In genomic region chr9:20748540-20748939, GRCm38 (mm10) we compare ENCODE assay signal across 26 mouse cellular contexts. TPM values are rescaled to one million over a fixed set of nuclear protein-coding genes. Genes with fewer than 3 reads are reported as not detected.
DNase-seq lines count a peak whose midpoint lies in the region; ATAC-seq and TF ChIP-seq lines count a peak whose summit lies in the region.
"Had no signal": no experiment of that assay in that cellular context is flagged by ENCODE, and none has a peak within 500 bp of the region (broad histone marks: within the 10 kb centered on the region; RNA-seq: fewer than 3 reads in every experiment).

No protein-coding gene starts in this region.

- H3K9me3 ChIP-seq in hindbrain, embryonic 10.5 days = 0 out of 2 replicates have a peak, but pooled peaks cover 5% of the 10 kb centered on the region
- no peaks in the 10 kb centered on the region for H3K9me3 ChIP-seq in hindbrain, embryonic 14.5 days (ENCODE audit: control insufficient read depth, low read length)
- no peaks in the 10 kb centered on the region for H3K9me3 ChIP-seq in liver, embryonic 12.5 days (replicated peaks)
- H3K9me3 ChIP-seq in liver, postnatal 0 days (ENCODE audit: low read length) = no peaks in the 10 kb centered on the region
- H3K9me3 ChIP-seq in MEL (replicated peaks; ENCODE audit: insufficient read depth, low read length) = no peaks in the 10 kb centered on the region
- no peaks in the 10 kb centered on the region for H3K9me3 ChIP-seq in liver, embryonic 13.5 days (replicated peaks)
- no peaks in the 10 kb centered on the region for H3K9me3 ChIP-seq in stomach, postnatal 0 days (ENCODE audit: control insufficient read depth, low read length)
- H3K9me3 ChIP-seq: embryonic facial prominence, embryonic 13.5 days; embryonic facial prominence, embryonic 15.5 days; forebrain, embryonic 13.5 days; forebrain, embryonic 15.5 days had no signal

- no peak for TF ChIP-seq CTCF in liver, postnatal 0 days (IDR thresholded peaks at IDR 0.05; ENCODE audit: low read depth)
- TF ChIP-seq CTCF in MEL (IDR thresholded peaks at IDR 0.05 in 2 of 3, conservative IDR thresholded peaks at IDR 0.05 in 1 of 3; ENCODE audit: control insufficient read depth in 1 of 3, insufficient read depth in 1 of 3, low read depth in 2 of 3, low read length in 3 of 3, poor library complexity in 1 of 3, severe bottlenecking in 1 of 3) = no peak
- TF ChIP-seq CTCF in stomach, postnatal 0 days (IDR thresholded peaks at IDR 0.05; ENCODE audit: low read depth) = no peak

- H3K79me2 ChIP-seq in MEL (ENCODE audit: control insufficient read depth, insufficient read depth, low read length, poor library complexity) = no peaks in the 10 kb centered on the region

- H3K9ac ChIP-seq in hindbrain, embryonic 14.5 days = no peak overlapping the region
- no peak overlapping the region for H3K9ac ChIP-seq in liver, embryonic 12.5 days
- no peak overlapping the region for H3K9ac ChIP-seq in liver, postnatal 0 days (replicated peaks)
- H3K9ac ChIP-seq in MEL (ENCODE audit: control insufficient read depth, low read depth, low read length, poor library complexity, severe bottlenecking) = peak overlapping the region; percentile 19; the same call in 1 of the 2 replicates
- H3K9ac ChIP-seq in liver, embryonic 13.5 days = no peak overlapping the region
- no peak overlapping the region for H3K9ac ChIP-seq in stomach, postnatal 0 days (ENCODE audit: low read length)
- H3K9ac ChIP-seq: embryonic facial prominence, embryonic 13.5 days; embryonic facial prominence, embryonic 15.5 days; forebrain, embryonic 13.5 days; forebrain, embryonic 15.5 days had no signal

- no peak for DNase-seq in hindbrain, embryonic 10.5 days (ENCODE audit: low spot score)
- DNase-seq in hindbrain, embryonic 14.5 days (ENCODE audit: low spot score) = no peak
- no peak for DNase-seq in liver, postnatal 0 days
- DNase-seq in MEL (ENCODE audit: low read depth, low spot score) = peak; percentile 57
- no peak for DNase-seq in liver, embryonic 13.5 days
- DNase-seq in stomach, postnatal 0 days (ENCODE audit: low spot score) = no peak
- no peak for DNase-seq in adrenal gland, adult 18-20 months (ENCODE audit: low spot score in 2 of 2)
- DNase-seq: adrenal gland, adult 2 months; adrenal gland, postnatal 10 days; adrenal gland, postnatal 25 days; cerebellum, adult 11 months; cerebellum, adult 18-20 months; cerebellum, adult 8-10 months; cerebellum, adult 9-11 months; cerebellum, postnatal 14 days; cerebellum, postnatal 36 days; embryo, embryonic 11 days had no signal

- 83% methylated on average over 3 of the region's 3 CpGs for WGBS in hindbrain, embryonic 10.5 days
- 91% methylated on average over 3 of the region's 3 CpGs for WGBS in hindbrain, embryonic 14.5 days
- 48% methylated on average over 3 of the region's 3 CpGs for WGBS in liver, embryonic 12.5 days (ENCODE audit: insufficient replicate concordance)
- WGBS in liver, postnatal 0 days (ENCODE audit: insufficient replicate concordance) = 50% methylated on average over 3 of the region's 3 CpGs
- WGBS in liver, embryonic 13.5 days (ENCODE audit: insufficient replicate concordance) = 38% methylated on average over 3 of the region's 3 CpGs
- 55% methylated on average over 3 of the region's 3 CpGs for WGBS in stomach, postnatal 0 days

- no peak for TF ChIP-seq EP300 in liver, postnatal 0 days (IDR thresholded peaks at IDR 0.05; ENCODE audit: low read depth)
- TF ChIP-seq EP300 in MEL (IDR thresholded peaks at IDR 0.05; ENCODE audit: low read depth in 1 of 2, low read length in 2 of 2) = peak in 1 of 2 experiments; percentile 12; a peak in 2 of 4 replicates
- no peak for TF ChIP-seq EP300 in stomach, postnatal 0 days (optimal IDR thresholded peaks at IDR 0.05)

- H3K4me2 ChIP-seq in hindbrain, embryonic 14.5 days (replicated peaks) = no peak overlapping the region
- H3K4me2 ChIP-seq in liver, embryonic 12.5 days = peak overlapping the region; percentile 26; the same call in 1 of the 2 replicates
- no peak overlapping the region for H3K4me2 ChIP-seq in liver, postnatal 0 days (ENCODE audit: low read depth, low read length)
- peak overlapping the region; percentile 9; the same call in 1 of the 2 replicates for H3K4me2 ChIP-seq in liver, embryonic 13.5 days
- H3K4me2 ChIP-seq in stomach, postnatal 0 days (replicated peaks; ENCODE audit: low read depth) = no peak overlapping the region
- H3K4me2 ChIP-seq: embryonic facial prominence, embryonic 13.5 days; embryonic facial prominence, embryonic 15.5 days; forebrain, embryonic 13.5 days; forebrain, embryonic 15.5 days had no signal

- no peak for ATAC-seq in hindbrain, embryonic 14.5 days (ENCODE audit: low FRiP score)
- peak; percentile 38 for ATAC-seq in liver, embryonic 12.5 days
- no peak for ATAC-seq in liver, postnatal 0 days
- peak; percentile 55 for ATAC-seq in liver, embryonic 13.5 days (ENCODE audit: low read depth)
- ATAC-seq in stomach, postnatal 0 days (ENCODE audit: low FRiP score, low TSS enrichment) = no peak
- ATAC-seq: activated CD4-positive, CD25-positive, alpha-beta regulatory T cell, adult 4 months; forebrain, embryonic 13.5 days; forebrain, embryonic 15.5 days; Patski had no signal

- peaks cover 48% of the 10 kb centered on the region for H3K4me1 ChIP-seq in hindbrain, embryonic 10.5 days (replicated peaks)
- H3K4me1 ChIP-seq in hindbrain, embryonic 14.5 days (replicated peaks; ENCODE audit: control insufficient read depth, insufficient read depth, low read length) = peaks cover 14% of the 10 kb centered on the region; the same call in 1 of the 2 replicates
- H3K4me1 ChIP-seq in liver, embryonic 12.5 days = peaks cover 37% of the 10 kb centered on the region
- H3K4me1 ChIP-seq in liver, postnatal 0 days (ENCODE audit: insufficient read depth) = no peaks in the 10 kb centered on the region
- H3K4me1 ChIP-seq in MEL (ENCODE audit: control insufficient read depth in 1 of 2, insufficient read depth in 2 of 2, low read length in 2 of 2) = peaks cover 16 to 41% of the 10 kb centered on the region in 2 experiments
- peaks cover 43% of the 10 kb centered on the region for H3K4me1 ChIP-seq in liver, embryonic 13.5 days (replicated peaks)
- no peaks in the 10 kb centered on the region for H3K4me1 ChIP-seq in stomach, postnatal 0 days (replicated peaks; ENCODE audit: control insufficient read depth, insufficient read depth)

- no peaks in the 10 kb centered on the region for H3K36me3 ChIP-seq in hindbrain, embryonic 10.5 days
- H3K36me3 ChIP-seq in hindbrain, embryonic 14.5 days (replicated peaks; ENCODE audit: control insufficient read depth, insufficient read depth) = no peaks in the 10 kb centered on the region
- no peaks in the 10 kb centered on the region for H3K36me3 ChIP-seq in liver, embryonic 12.5 days
- H3K36me3 ChIP-seq in liver, postnatal 0 days (replicated peaks; ENCODE audit: insufficient read depth, low read length) = no peaks in the 10 kb centered on the region
- H3K36me3 ChIP-seq in MEL (ENCODE audit: control insufficient read depth in 1 of 2, insufficient read depth in 2 of 2, low read length in 2 of 2) = peaks cover 0 to 21% of the 10 kb centered on the region in 2 experiments; a peak in 2 of 4 replicates
- H3K36me3 ChIP-seq in liver, embryonic 13.5 days = no peaks in the 10 kb centered on the region
- no peaks in the 10 kb centered on the region for H3K36me3 ChIP-seq in stomach, postnatal 0 days (ENCODE audit: control insufficient read depth, insufficient read depth, low read length)
- H3K36me3 ChIP-seq: embryonic facial prominence, embryonic 13.5 days; embryonic facial prominence, embryonic 15.5 days; forebrain, embryonic 15.5 days had no signal

- H3K27me3 ChIP-seq in hindbrain, embryonic 10.5 days (ENCODE audit: insufficient read depth, poor library complexity, severe bottlenecking) = peaks cover 34% of the 10 kb centered on the region
- no peaks in the 10 kb centered on the region for H3K27me3 ChIP-seq in hindbrain, embryonic 14.5 days (ENCODE audit: control insufficient read depth, insufficient read depth, low read length)
- H3K27me3 ChIP-seq in liver, embryonic 12.5 days (replicated peaks) = peaks cover 61% of the 10 kb centered on the region
- peaks cover 41% of the 10 kb centered on the region for H3K27me3 ChIP-seq in liver, postnatal 0 days (ENCODE audit: insufficient read depth, low read length)
- H3K27me3 ChIP-seq in MEL (ENCODE audit: control insufficient read depth in 1 of 2, insufficient read depth in 2 of 2, low read length in 2 of 2) = peaks cover 13 to 18% of the 10 kb centered on the region in 2 experiments
- peaks cover 51% of the 10 kb centered on the region for H3K27me3 ChIP-seq in liver, embryonic 13.5 days
- peaks cover 2% of the 10 kb centered on the region; the same call in 1 of the 2 replicates for H3K27me3 ChIP-seq in stomach, postnatal 0 days (ENCODE audit: control insufficient read depth, insufficient read depth, low read length)

- no peak overlapping the region for H3K4me3 ChIP-seq in hindbrain, embryonic 10.5 days
- H3K4me3 ChIP-seq in hindbrain, embryonic 14.5 days (replicated peaks; ENCODE audit: low read length) = no peak overlapping the region
- no peak overlapping the region for H3K4me3 ChIP-seq in liver, embryonic 12.5 days
- no peak overlapping the region for H3K4me3 ChIP-seq in liver, postnatal 0 days (ENCODE audit: low read depth, low read length)
- no peak overlapping the region for H3K4me3 ChIP-seq in MEL (ENCODE audit: control insufficient read depth in 1 of 2, insufficient read depth in 1 of 2, low read depth in 2 of 2, low read length in 2 of 2)
- H3K4me3 ChIP-seq in liver, embryonic 13.5 days (replicated peaks) = no peak overlapping the region
- no peak overlapping the region for H3K4me3 ChIP-seq in stomach, postnatal 0 days (ENCODE audit: low read depth, low read length)
- H3K4me3 ChIP-seq: embryonic facial prominence, embryonic 13.5 days; embryonic facial prominence, embryonic 15.5 days; erythroblast, embryonic 14.5 days; forebrain, embryonic 13.5 days; forebrain, embryonic 15.5 days had no signal

- no peak for TF ChIP-seq RAD21 in MEL (IDR thresholded peaks at IDR 0.05; ENCODE audit: low read depth, low read length)

- no peak for TF ChIP-seq POLR2A in MEL (IDR thresholded peaks at IDR 0.05; ENCODE audit: control insufficient read depth in 1 of 2, insufficient read depth in 1 of 2, low read depth in 1 of 2, low read length in 2 of 2, poor library complexity in 1 of 2)

- H3K27ac ChIP-seq in hindbrain, embryonic 10.5 days = peak overlapping the region; percentile 90
- no peak overlapping the region for H3K27ac ChIP-seq in hindbrain, embryonic 14.5 days
- H3K27ac ChIP-seq in liver, embryonic 12.5 days = no peak overlapping the region
- no peak overlapping the region for H3K27ac ChIP-seq in liver, postnatal 0 days (ENCODE audit: low read depth)
- no peak overlapping the region for H3K27ac ChIP-seq in MEL (ENCODE audit: control insufficient read depth, low read depth, low read length)
- no peak overlapping the region for H3K27ac ChIP-seq in liver, embryonic 13.5 days
- no peak overlapping the region for H3K27ac ChIP-seq in stomach, postnatal 0 days (replicated peaks)
- H3K27ac ChIP-seq: embryonic facial prominence, embryonic 13.5 days; embryonic facial prominence, embryonic 15.5 days; forebrain, embryonic 15.5 days had no signal

RNA-seq across cellular contexts. Expression of gene Olfm2, which starts 2.4 kb away (rescaled TPM):
- 46.9 and 76.4 TPM in 2 replicates for polyA plus RNA-seq in hindbrain, embryonic 10.5 days (2016; fragmentation: Nextera tagmentation; extraction: Ambion mirVana)
- polyA plus RNA-seq in hindbrain, embryonic 14.5 days (2014; fragmentation: Nextera tagmentation; extraction: Ambion mirVana) = 185 and 207 TPM in 2 replicates
- 0.28 and 0.32 TPM in 2 replicates for polyA plus RNA-seq in liver, embryonic 12.5 days (2016; fragmentation: Nextera tagmentation; extraction: Ambion mirVana)
- polyA plus RNA-seq in liver, postnatal 0 days (2015; fragmentation: Nextera tagmentation; extraction: Ambion mirVana) = 0.20 and 0.34 TPM in 2 replicates
- total RNA-seq in MEL (2012; rRNA removed) = 0.26 and 0.54 TPM in 2 replicates
- 1 to 10 TPM in 1 of 2 experiments, not detected in 1; 1.9 TPM for polyA plus RNA-seq in MEL (2012; ENCODE audit: insufficient read depth in 1 of 2, insufficient read length in 2 of 2, low read depth in 1 of 2, low replicate concordance in 2 of 2, missing spikeins in 1 of 2)
- polyA plus RNA-seq in liver, embryonic 13.5 days (2015; fragmentation: Nextera tagmentation; extraction: Ambion mirVana) = 0.12 and 0.18 TPM in 2 replicates
- 2.3 and 2.5 TPM in 2 replicates for polyA plus RNA-seq in stomach, postnatal 0 days (2015; fragmentation: Nextera tagmentation; extraction: Ambion mirVana)
- under 1 TPM; 0.53 to 0.58 TPM for total RNA-seq in adrenal gland, adult 18-20 months (2021)
- total RNA-seq: common myeloid progenitor, adult 5-6 weeks had no signal
- polyA plus RNA-seq: erythroblast, embryonic 14.5 days had no signal

Comparison
In these comparisons a context has a peak if more than half of its experiments do, and no peak if none do; other contexts are left out.
1. ATAC-seq: peak in liver, embryonic 12.5 days (single experiment) and liver, embryonic 13.5 days (single experiment); none in hindbrain, embryonic 14.5 days (single experiment), liver, postnatal 0 days (single experiment) and stomach, postnatal 0 days (single experiment).
2. H3K4me2 ChIP-seq: peak in liver, embryonic 12.5 days (single experiment) and liver, embryonic 13.5 days (single experiment); none in hindbrain, embryonic 14.5 days (single experiment), liver, postnatal 0 days (single experiment) and stomach, postnatal 0 days (single experiment).
3. RNA of gene Olfm2, which starts 2.4 kb away (polyA plus RNA-seq): 185 to 207 TPM in hindbrain, embryonic 14.5 days and 46.9 to 76.4 TPM in hindbrain, embryonic 10.5 days; 2.3 to 2.5 TPM in stomach, postnatal 0 days, 1.9 TPM in MEL, 0.20 to 0.34 TPM in liver, postnatal 0 days, 0.28 to 0.32 TPM in liver, embryonic 12.5 days and 0.12 to 0.18 TPM in liver, embryonic 13.5 days; every median in the first group is over 10 times any median in the second.